Mouse (Mus musculus): ENCODE data around the gene Vmn1r201.

GRCm38 (mm10) chr13:22455145-22455544, 16.6 kb upstream of the Vmn1r201 start:
- TF ChIP-seq POLR2A (IDR thresholded peaks at IDR 0.05; ENCODE audit: borderline replicate concordance, insufficient read depth, low read length) (no peak), CTCF (IDR thresholded peaks at IDR 0.05; ENCODE audit: borderline replicate concordance, insufficient read depth, low read depth, low read length) (no peak)
